Mouse (Mus musculus) neural tube, embryonic 11.5 days (tissue): ENCODE measurements around the gene Olfr906. TPM values are rescaled to one million over a fixed set of nuclear protein-coding genes. Genes with fewer than 3 reads are reported as not detected.

Experiments used
- ATAC-seq: fragments of 200-750 bp; cut with Nextera tagmentation; 2 replicates; pipeline ENCODE4 v1.8.0; 2017; ENCODE audit warnings: moderate number of reproducible peaks, mild to moderate bottlenecking, moderate TSS enrichment, moderate library complexity; ENCODE audit not compliant: insufficient read depth, low FRiP score, low TSS enrichment
- DNase-seq: peaks from one replicate; pipeline ENCODE4 v3.0.0-alpha.2; 2015; ENCODE audit warnings: low spot score
- H3K27ac ChIP-seq: fragments of 300-500 bp; sonication (generic); 2 replicates; pipeline ENCODE4 v1.5.1; 2014; ENCODE audit warnings: low read depth, mild to moderate bottlenecking, low read length
- H3K27me3 ChIP-seq: fragments of 300-500 bp; sonication (generic); 2 replicates; pipeline ENCODE4 v1.6.1; 2014; ENCODE audit warnings: mild to moderate bottlenecking, low read length, mixed read lengths; ENCODE audit not compliant: control insufficient read depth, insufficient read depth
- H3K36me3 ChIP-seq: fragments of 300-500 bp; sonication (generic); 2 replicates; pipeline ENCODE4 v1.6.1; 2014; ENCODE audit warnings: mild to moderate bottlenecking, low read length, moderate library complexity, mixed read lengths; ENCODE audit not compliant: control insufficient read depth, insufficient read depth
- H3K4me1 ChIP-seq: fragments of 300-500 bp; sonication (generic); 2 replicates; pipeline ENCODE4 v1.6.1; 2014; ENCODE audit warnings: low read length, mixed read lengths; ENCODE audit not compliant: control insufficient read depth, insufficient read depth
- H3K4me2 ChIP-seq: fragments of 300-500 bp; sonication (generic); 2 replicates; pipeline ENCODE4 v1.6.1; 2014; ENCODE audit warnings: low read depth, mild to moderate bottlenecking, moderate library complexity
- H3K4me3 ChIP-seq: fragments of 300-500 bp; sonication (generic); 2 replicates; pipeline ENCODE4 v1.5.1; 2014; ENCODE audit warnings: low read depth, low read length
- H3K9ac ChIP-seq: fragments of 300-500 bp; sonication (generic); 2 replicates; pipeline ENCODE4 v1.6.1; 2014; ENCODE audit warnings: mild to moderate bottlenecking, low read length
- H3K9me3 ChIP-seq: fragments of 300-500 bp; sonication (generic); 2 replicates; pipeline ENCODE4 v1.6.1; 2016; ENCODE audit warnings: low read length; ENCODE audit not compliant: control insufficient read depth
- WGBS: fragments of 180-500 bp; shearing (Covaris S2); extraction: QIAGEN DNeasy Blood & Tissue Kit; methylation state at CpG from one replicate; pipeline ENCODE4 v1.1.7; 2014; 5-methylcytosine and 5-hydroxymethylcytosine counted together
- polyA plus RNA-seq: library from polyadenylated mRNA; unstranded; fragments of >200 nt; fragmentation: Nextera tagmentation; extraction: Ambion mirVana; gene quantifications from 2 replicates; pipeline ENCODE4 v1.2.1, GENCODE M21; 2014

Olfr906 gene
- polyA plus RNA-seq = not detected in 2 replicates

- Histone ChIP-seq H3K9ac (no peak within 1 kb of the TSS), H3K4me2 (no peak within 1 kb of the TSS), H3K9me3 (no peaks in the 10 kb centered on the region), H3K4me3 (no peak within 1 kb of the TSS), H3K36me3 (no peaks in the 10 kb centered on the region), H3K27ac (no peak within 1 kb of the TSS), H3K4me1 (no peaks in the 10 kb centered on the region), H3K27me3 (no peaks in the 10 kb centered on the region)
- WGBS = 93% methylated on average over 3 of the region's 3 CpGs
- no peak for ATAC-seq
- DNase-seq = no peak
Measured at GRCm38 (mm10) chr9:38486785-38487184, at the start of gene Olfr906. Olfr906 (plus strand) TSS chr9:38487085.

DNA sequence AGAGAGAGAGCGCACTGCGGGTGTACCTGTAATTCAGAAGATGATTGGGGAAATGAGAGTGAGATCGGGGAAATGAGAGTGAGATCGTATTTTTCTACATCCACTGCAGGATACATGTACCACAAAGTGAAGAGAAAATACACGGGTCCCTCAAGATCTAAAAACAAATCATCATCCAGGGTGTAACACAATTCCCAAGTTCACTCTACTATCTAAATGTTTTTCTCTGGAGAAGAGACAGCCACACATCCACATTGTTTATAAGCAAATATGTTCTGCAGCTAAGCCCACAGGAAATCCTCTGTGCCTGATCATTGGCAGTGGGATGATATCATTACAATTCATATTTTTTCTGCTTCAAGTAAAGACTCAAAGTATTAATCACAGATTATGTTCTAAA, 39.5 kb upstream of the Olfr906 start, which contains the start of gene Olfr902:
TSS of gene Olfr902 (plus strand) at position 301 of the 400 bp plus-strand sequence.
- no peak within 1 kb of the TSS for H3K9ac ChIP-seq
- H3K4me1 ChIP-seq = no peaks in the 10 kb centered on the region
- H3K36me3 ChIP-seq = no peaks in the 10 kb centered on the region
- H3K27ac ChIP-seq = no peak within 1 kb of the TSS
- H3K27me3 ChIP-seq = no peaks in the 10 kb centered on the region
- no peak within 1 kb of the TSS for H3K4me3 ChIP-seq
- no peaks in the 10 kb centered on the region for H3K9me3 ChIP-seq
- WGBS = 95% methylated on average over 5 of the region's 5 CpGs
- ATAC-seq (no peak), DNase-seq (no peak)
- no peak within 1 kb of the TSS for H3K4me2 ChIP-seq

DNA sequence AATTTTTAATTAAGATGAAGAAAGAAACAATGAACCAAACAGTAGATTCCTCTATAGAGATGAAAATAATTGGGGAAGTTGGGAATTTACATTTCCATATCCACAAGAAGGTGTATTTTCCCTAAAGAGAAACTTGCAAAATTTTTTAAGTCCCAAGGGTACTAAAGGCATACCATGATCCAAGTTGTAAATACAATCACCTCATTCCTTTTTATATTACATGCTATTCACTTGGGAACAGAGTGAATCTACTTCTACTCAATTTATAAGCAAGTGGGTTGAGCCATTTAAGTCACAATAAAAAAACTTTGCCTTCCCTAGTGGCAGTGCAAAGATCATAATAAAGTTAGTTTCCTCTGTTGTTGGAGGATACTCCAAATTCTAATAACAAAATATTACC, 24.0 kb upstream of the Olfr906 start, which contains the start of gene Olfr904:
TSS of gene Olfr904 (plus strand) at position 301 of the 400 bp plus-strand sequence.
- Histone ChIP-seq H3K4me3 (no peak within 1 kb of the TSS), H3K27me3 (no peaks in the 10 kb centered on the region), H3K4me1 (no peaks in the 10 kb centered on the region), H3K9me3 (no peaks in the 10 kb centered on the region), H3K27ac (no peak within 1 kb of the TSS), H3K4me2 (no peak within 1 kb of the TSS), H3K9ac (no peak within 1 kb of the TSS), H3K36me3 (no peaks in the 10 kb centered on the region)
- ATAC-seq (no peak), DNase-seq (no peak)

DNA sequence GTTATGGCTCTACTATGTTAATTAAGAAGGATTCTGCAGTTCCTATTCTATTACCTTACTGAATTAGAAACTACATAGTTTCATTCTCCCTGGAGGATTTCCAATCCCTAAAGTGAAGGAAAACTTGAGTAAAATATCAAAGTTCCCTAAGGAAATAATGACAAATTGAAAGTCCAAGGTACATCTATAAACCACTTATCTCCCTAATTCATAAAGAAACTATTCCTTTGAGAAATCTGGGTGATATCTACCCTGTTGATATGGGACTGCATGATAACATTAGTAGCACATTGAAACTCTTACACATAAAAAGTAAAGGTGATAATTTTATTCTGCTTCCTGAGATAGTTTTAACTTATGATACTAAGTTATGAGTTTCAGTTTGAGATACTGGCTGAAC, 16.1 kb upstream of the Olfr906 start, which contains the start of gene Olfr905:
TSS of gene Olfr905 (plus strand) at position 301 of the 400 bp plus-strand sequence.
- Histone ChIP-seq H3K9me3 (no peaks in the 10 kb centered on the region), H3K4me2 (no peak within 1 kb of the TSS), H3K4me1 (no peaks in the 10 kb centered on the region), H3K27me3 (no peaks in the 10 kb centered on the region), H3K4me3 (no peak within 1 kb of the TSS), H3K9ac (no peak within 1 kb of the TSS), H3K36me3 (no peaks in the 10 kb centered on the region), H3K27ac (no peak within 1 kb of the TSS)
- DNase-seq (no peak), ATAC-seq (no peak)

GRCm38 (mm10) chr9:38495501-38495900, 8.6 kb downstream of the Olfr906 start, which contains the start of gene Olfr907:
Olfr907 (plus strand) TSS chr9:38495801.
- no peak for ATAC-seq
- H3K36me3 ChIP-seq = no peaks in the 10 kb centered on the region
- H3K4me1 ChIP-seq = no peaks in the 10 kb centered on the region
- H3K4me3 ChIP-seq = no peak within 1 kb of the TSS
- DNase-seq = no peak
- H3K9me3 ChIP-seq = no peaks in the 10 kb centered on the region
- H3K27me3 ChIP-seq = no peaks in the 10 kb centered on the region
- H3K4me2 ChIP-seq = no peak within 1 kb of the TSS
- H3K9ac ChIP-seq = no peak within 1 kb of the TSS
- WGBS = 82% methylated on average over 2 of the region's 2 CpGs
- no peak within 1 kb of the TSS for H3K27ac ChIP-seq

GRCm38 (mm10) chr9:38512353-38512752, 25.5 kb downstream of the Olfr906 start:
- ATAC-seq (no peak), DNase-seq (no peak)
- no peak overlapping the region for H3K4me2 ChIP-seq
- 70% methylated on average over 2 of the region's 2 CpGs for WGBS
- no peaks in the 10 kb centered on the region for H3K4me1 ChIP-seq
- no peak overlapping the region for H3K4me3 ChIP-seq
- no peaks in the 10 kb centered on the region for H3K27me3 ChIP-seq
- no peaks in the 10 kb centered on the region for H3K9me3 ChIP-seq
- no peak overlapping the region for H3K9ac ChIP-seq
- no peaks in the 10 kb centered on the region for H3K36me3 ChIP-seq
- no peak overlapping the region for H3K27ac ChIP-seq

DNA sequence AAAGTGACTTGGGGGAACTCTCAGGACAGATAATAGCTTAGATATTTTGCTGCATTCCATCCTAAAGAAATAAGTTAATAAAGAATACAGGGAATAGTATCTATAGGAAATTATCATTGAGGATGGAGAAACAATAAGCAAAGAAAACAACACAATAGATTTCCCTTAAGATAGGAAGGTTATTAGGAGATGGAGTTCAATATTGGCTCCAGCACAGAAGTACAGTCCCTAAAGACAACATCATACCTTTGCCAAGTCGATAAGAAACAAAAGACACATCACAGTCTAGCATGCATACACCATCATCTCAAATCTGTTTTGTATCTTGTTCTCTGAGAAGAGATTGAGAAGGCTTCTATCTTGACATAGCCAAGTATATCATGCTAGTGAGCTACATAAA, 34.4 kb downstream of the Olfr906 start, which contains the start of gene Olfr911-ps1:
TSS of gene Olfr911-ps1 (plus strand) at position 301 of the 400 bp plus-strand sequence.
- H3K4me1 ChIP-seq = no peaks in the 10 kb centered on the region
- H3K9me3 ChIP-seq = no peaks in the 10 kb centered on the region
- H3K27me3 ChIP-seq = no peaks in the 10 kb centered on the region
- H3K4me3 ChIP-seq = no peak within 1 kb of the TSS
- ATAC-seq (no peak), DNase-seq (no peak)
- 85% methylated on average over 1 of the region's 1 CpGs for WGBS
- H3K4me2 ChIP-seq = no peak within 1 kb of the TSS
- no peaks in the 10 kb centered on the region for H3K36me3 ChIP-seq
- no peak within 1 kb of the TSS for H3K9ac ChIP-seq
- H3K27ac ChIP-seq = no peak within 1 kb of the TSS

- H3K9me3 ChIP-seq = no peaks in the 10 kb centered on the region
- ATAC-seq = no peak
- no peaks in the 10 kb centered on the region for H3K4me1 ChIP-seq
- no peak within 1 kb of the TSS for H3K4me2 ChIP-seq
- H3K27me3 ChIP-seq = no peaks in the 10 kb centered on the region
- H3K27ac ChIP-seq = no peak within 1 kb of the TSS
- DNase-seq = no peak
- no peak within 1 kb of the TSS for H3K9ac ChIP-seq
- H3K36me3 ChIP-seq = no peaks in the 10 kb centered on the region
- H3K4me3 ChIP-seq = no peak within 1 kb of the TSS
- WGBS = 92% methylated on average over 2 of the region's 2 CpGs
Measured at GRCm38 (mm10) chr9:38537549-38537948, 50.7 kb downstream of the Olfr906 start, which contains the start of gene Olfr910. Olfr910 (plus strand) TSS chr9:38537849.
